Comparison of ENCODE assay signal across 8 mouse cellular contexts in the genomic region with DNA sequence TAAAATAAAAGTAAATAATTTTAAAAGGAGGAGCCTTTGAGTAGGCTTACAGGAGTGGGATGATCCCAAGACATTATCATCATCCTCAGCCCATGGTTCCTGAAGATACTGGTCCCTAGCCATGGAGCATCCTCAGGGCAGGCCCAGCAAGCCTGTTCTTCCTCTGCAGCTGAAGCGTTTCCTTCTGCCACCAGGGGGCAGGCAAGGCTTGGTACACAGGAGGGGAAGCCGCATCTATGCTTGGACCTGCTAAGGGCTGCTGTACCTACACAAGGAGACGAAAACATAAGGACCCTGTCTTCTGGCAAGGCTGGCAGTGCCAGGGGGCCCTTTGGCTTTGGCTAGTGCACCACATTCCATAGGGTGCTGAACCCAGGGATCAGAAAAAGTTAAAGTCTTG. TPM values are rescaled to one million over a fixed set of nuclear protein-coding genes. Genes with fewer than 3 reads are reported as not detected.
A peak's percentile ranks its signal among the peaks of the same experiment; 100 is the strongest.
DNase-seq lines count a peak whose midpoint lies in the region.

No protein-coding gene starts in this region.

- DNase-seq in B cell, adult 2 months: peak; percentile 83 to 84
- peak; percentile 55 for DNase-seq in WW6 (ENCODE audit: low read depth, low spot score)
- DNase-seq in cerebellum, postnatal 4 days (ENCODE audit: low spot score in 2 of 2): peak; percentile 64 to 79
- DNase-seq in gastrocnemius, postnatal 36 days: peak; percentile 39 to 60
- peak; percentile 73 to 87 for DNase-seq in kidney, postnatal 25 days
- peak; percentile 79 for DNase-seq in lung, postnatal 10 days
- DNase-seq in retina, postnatal 1 day: peak; percentile 80
- DNase-seq in thymus, postnatal 25 days: peak; percentile 78

- intact Hi-C loops in gastrocnemius, postnatal 36 days (cut with DNase I): loop anchor here (2.0 kb wide), 1 partner anchor 54 kb away; no protein-coding TSS in a partner anchor

RNA-seq across cellular contexts. Expression of a gene that starts 40.2 kb away (rescaled TPM):
- 10 to 100 TPM; 56.1 to 56.5 TPM for total RNA-seq in gastrocnemius, postnatal 36 days (2021)

Comparison
In these comparisons a context has a peak if more than half of its experiments do, and no peak if none do; other contexts are left out.
1. Peak in every context shown above with its lines: DNase-seq.